Mouse (Mus musculus) cortical plate, adult 2 months (tissue): ENCODE data around the gene Ttc16.

Experiments
- CTCF ChIP-seq: fragments of 200-500 bp; IDR thresholded peaks from 2 replicates; pipeline ENCODE4 v1.5.1; 2011; ENCODE audit warnings: mild to moderate bottlenecking, control low read depth, low read length; ENCODE audit not compliant: insufficient read depth; ENCODE audit errors: extremely low read depth
- POLR2A ChIP-seq: fragments of 200-500 bp; IDR thresholded peaks from 2 replicates; pipeline ENCODE4 v1.6.1; 2011; ENCODE audit warnings: mild to moderate bottlenecking, low read length, control low read depth; ENCODE audit not compliant: insufficient read depth; ENCODE audit errors: extremely low read depth

DNA sequence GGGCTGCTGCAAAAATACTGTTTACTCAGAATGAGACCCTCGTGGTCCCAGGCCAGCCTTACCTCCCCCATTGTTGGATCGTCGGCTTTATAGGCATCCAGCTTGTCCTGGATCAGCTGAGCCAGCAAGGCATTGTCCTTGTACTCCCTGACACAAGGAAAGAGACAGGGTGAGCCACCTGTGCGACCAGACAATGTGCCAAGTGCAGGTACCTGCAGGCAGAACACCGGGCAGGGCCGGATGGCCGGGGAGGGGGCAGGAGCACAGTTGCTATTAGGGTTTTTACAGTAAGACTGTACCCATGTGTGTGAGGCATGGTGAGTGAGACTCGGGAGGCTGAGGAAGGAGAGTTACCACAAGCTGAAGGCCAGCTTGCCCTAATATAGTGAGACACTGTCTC, 36.5 kb upstream of the Ttc16 start:
- no peak for TF ChIP-seq CTCF
- TF ChIP-seq POLR2A: no peak
